Mouse (Mus musculus): ENCODE results near the gene Lnpk.

The Lnpk gene

DNA sequence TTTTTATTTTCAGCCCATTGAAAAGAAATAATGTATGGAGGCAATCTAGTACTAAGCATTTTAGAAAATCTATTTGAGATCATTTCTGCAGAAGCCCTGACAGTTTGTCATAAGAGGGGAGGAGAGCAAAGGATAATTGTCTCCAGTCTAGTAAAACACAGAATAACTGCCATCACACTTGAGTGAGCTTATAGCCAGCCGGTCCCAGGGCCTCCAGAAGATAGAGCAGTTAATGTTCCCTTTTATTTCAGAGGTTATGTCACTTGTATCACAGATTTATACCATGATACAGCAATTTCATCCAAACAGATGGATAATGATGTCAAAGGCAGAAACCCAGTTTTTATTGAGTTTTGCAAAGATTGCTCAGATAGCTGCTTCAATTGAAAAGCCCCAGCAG is 89.0 kb downstream of the Lnpk start:
- DNase-seq (ENCODE audit: low spot score): no peak

DNA sequence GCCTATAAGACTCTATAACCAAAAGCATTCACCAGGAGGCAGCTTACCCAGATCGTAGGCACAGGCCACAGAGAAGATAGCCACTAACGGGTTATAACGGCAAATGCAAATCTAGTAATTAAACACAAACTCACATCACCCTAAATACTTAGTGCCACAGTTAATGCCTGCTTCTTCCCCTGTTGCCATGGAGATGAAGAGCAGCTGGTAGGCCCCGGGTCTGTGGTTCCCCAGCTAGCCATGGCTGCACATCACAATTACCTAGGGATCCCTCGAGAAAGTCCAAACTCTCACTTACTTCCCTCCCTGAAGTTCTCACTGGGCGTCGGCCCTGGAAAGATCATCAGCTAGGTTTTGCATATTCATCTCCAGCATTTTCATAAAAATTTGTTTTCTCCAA is 90.8 kb downstream of the Lnpk start:
- no peak for DNase-seq (ENCODE audit: low spot score)

DNA sequence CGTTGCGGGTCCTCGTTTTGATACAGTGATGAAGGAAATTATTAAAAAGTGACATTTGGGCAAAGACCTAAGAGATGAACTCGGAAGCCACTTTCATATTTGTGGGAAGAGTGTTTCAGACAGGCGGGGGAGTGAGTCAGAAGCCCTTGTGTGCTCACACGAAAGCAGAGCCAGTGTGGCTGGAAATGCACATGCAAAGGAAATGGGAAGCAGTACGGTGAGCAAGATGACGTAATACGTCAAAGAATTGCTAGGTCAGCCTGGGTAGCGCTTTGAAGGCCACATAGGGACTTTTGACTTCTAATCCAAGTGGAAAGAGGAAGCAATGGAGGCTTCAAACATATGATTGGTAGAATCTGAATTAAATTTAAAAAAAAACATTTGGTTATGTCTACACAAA is 96.6 kb downstream of the Lnpk start:
- no peak for DNase-seq (ENCODE audit: low spot score)

DNA sequence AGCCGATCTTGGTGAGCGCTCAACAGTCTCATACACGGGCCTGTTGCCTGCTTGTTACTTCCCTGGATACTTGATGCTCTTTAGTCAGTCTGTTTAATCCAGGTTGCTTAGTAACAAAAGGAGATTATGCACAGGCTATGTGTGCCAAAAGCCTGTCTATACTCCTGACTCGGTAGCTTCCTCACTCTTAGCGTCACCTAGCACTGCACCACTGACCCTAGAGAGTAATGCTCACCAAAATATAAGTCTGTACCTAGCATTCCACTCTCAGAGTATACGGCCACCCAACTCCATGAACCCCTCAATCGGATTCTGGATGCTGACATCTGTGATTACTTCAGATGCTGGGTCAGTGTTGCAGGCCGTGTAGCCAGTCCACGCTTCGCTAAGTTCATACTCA is 97.1 kb downstream of the Lnpk start:
- no peak for DNase-seq (ENCODE audit: low spot score)
